Mouse (Mus musculus) embryonic facial prominence, embryonic 10.5 days (tissue): ENCODE results near the gene Pck1. TPM values are rescaled to one million over a fixed set of nuclear protein-coding genes. Genes with fewer than 3 reads are reported as not detected.
"Not testable (repeated sequence)": the region's sequence is repeated elsewhere in the genome, so short reads cannot be mapped to it uniquely, and the experiment has no call there.

Experiments used
- DNase-seq: peaks from one replicate; pipeline ENCODE4 v3.0.0-alpha.2; 2017; ENCODE audit warnings: low spot score
- H3K27ac ChIP-seq: fragments of 300-500 bp; sonication (generic); replicated peaks from 2 replicates; pipeline ENCODE4 v1.5.1; 2016; ENCODE audit warnings: mild to moderate bottlenecking
- H3K27me3 ChIP-seq: fragments of 300-500 bp; sonication (generic); replicated peaks from 2 replicates; pipeline ENCODE4 v1.6.1; 2016; ENCODE audit warnings: low read depth, mild to moderate bottlenecking; ENCODE audit not compliant: poor library complexity, severe bottlenecking
- H3K36me3 ChIP-seq: fragments of 300-500 bp; sonication (generic); replicated peaks from 2 replicates; pipeline ENCODE4 v1.6.1; 2016; ENCODE audit warnings: mild to moderate bottlenecking, moderate library complexity
- H3K4me1 ChIP-seq: fragments of 300-500 bp; sonication (generic); 2 replicates; pipeline ENCODE4 v1.6.1; 2016
- H3K4me3 ChIP-seq: fragments of 300-500 bp; sonication (generic); 2 replicates; pipeline ENCODE4 v1.5.1; 2016; ENCODE audit warnings: mild to moderate bottlenecking, moderate library complexity
- H3K9me3 ChIP-seq: fragments of 300-500 bp; sonication (generic); 2 replicates; pipeline ENCODE4 v1.6.1; 2016; ENCODE audit warnings: mild to moderate bottlenecking
- WGBS: fragments of 180-500 bp; shearing (Covaris S2); methylation state at CpG from one replicate; pipeline ENCODE4 v1.1.7; 2016; 5-methylcytosine and 5-hydroxymethylcytosine counted together
- polyA plus RNA-seq: library from polyadenylated mRNA; unstranded; fragments of >200 nt; fragmentation: Nextera tagmentation; extraction: Ambion mirVana; gene quantifications from 2 replicates; pipeline ENCODE4 v1.2.1, GENCODE M21; 2016

The Pck1 gene
- polyA plus RNA-seq: not detected in 2 replicates

DNA sequence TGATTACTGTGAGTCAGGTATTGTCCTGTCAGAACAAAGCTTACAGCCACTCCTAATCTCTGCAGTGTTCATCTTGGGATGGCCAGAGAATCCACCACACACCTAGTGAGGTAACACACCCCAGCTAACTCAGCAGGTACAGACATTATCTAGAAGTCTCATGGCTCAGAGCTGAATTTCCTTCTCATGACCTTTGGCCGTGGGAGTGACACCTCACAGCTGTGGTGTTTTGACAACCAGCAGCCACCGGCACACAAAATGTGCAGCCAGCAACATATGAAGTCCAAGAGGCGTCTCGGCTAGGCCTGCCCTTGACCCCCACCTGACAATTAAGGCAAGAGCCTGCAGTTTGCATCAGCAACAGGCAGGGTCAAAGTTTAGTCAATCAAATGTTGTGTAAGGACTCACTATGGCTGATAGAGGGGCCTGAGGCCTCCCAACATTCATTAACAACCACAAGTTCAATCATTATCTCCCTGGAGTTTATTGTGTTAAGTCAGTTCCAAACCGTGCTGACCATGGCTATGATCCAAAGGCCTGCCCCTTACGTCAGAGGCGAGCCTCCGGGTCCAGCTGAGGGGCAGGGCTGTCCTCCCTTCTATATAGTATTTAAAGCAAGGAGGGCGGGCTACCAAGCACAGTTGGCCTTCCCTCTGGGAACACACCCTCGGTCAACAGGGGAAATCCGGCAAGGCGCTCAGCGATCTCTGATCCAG lies at the start of gene Pck1:
Pck1 (plus strand) TSS at position 613 of the 716 bp plus-strand sequence.
- Histone ChIP-seq H3K27ac (no peak within 1 kb of the TSS), H3K4me3 (no peak within 1 kb of the TSS), H3K9me3 (no peaks in the 10 kb centered on the region), H3K36me3 (no peaks in the 10 kb centered on the region), H3K27me3 (no peaks in the 10 kb centered on the region), H3K4me1 (no peaks in the 10 kb centered on the region; the same call in 1 of the 2 replicates)
- 87% methylated on average over 13 of the region's 13 CpGs for WGBS
- no peak for DNase-seq

DNA sequence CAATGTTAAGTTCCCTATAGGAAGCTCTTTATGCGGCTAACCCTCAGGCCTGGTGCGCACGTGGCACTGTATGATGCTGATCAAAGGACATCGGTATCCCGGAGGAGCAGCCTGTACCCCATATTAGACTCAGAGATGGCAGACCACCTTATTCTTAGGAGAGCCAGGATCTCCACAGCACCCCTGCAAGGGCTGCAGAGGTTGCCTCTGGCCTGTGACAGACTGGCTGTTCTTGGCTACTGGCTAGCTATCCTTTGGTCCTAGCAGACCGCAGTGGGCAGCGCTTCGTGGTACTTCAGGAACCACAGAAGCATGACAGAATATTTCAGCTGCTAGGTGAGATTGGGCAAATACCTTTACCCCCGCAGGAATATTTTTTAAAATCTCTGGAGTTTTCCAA lies 46.4 kb upstream of the Pck1 start:
- 86% methylated on average over 9 of the region's 9 CpGs for WGBS
- Histone ChIP-seq H3K36me3 (no peaks in the 10 kb centered on the region), H3K27me3 (peaks cover 29% of the 10 kb centered on the region), H3K9me3 (no peaks in the 10 kb centered on the region), H3K4me3 (no peak overlapping the region), H3K4me1 (peaks cover 15% of the 10 kb centered on the region), H3K27ac (no peak overlapping the region)
- DNase-seq: no peak

DNA sequence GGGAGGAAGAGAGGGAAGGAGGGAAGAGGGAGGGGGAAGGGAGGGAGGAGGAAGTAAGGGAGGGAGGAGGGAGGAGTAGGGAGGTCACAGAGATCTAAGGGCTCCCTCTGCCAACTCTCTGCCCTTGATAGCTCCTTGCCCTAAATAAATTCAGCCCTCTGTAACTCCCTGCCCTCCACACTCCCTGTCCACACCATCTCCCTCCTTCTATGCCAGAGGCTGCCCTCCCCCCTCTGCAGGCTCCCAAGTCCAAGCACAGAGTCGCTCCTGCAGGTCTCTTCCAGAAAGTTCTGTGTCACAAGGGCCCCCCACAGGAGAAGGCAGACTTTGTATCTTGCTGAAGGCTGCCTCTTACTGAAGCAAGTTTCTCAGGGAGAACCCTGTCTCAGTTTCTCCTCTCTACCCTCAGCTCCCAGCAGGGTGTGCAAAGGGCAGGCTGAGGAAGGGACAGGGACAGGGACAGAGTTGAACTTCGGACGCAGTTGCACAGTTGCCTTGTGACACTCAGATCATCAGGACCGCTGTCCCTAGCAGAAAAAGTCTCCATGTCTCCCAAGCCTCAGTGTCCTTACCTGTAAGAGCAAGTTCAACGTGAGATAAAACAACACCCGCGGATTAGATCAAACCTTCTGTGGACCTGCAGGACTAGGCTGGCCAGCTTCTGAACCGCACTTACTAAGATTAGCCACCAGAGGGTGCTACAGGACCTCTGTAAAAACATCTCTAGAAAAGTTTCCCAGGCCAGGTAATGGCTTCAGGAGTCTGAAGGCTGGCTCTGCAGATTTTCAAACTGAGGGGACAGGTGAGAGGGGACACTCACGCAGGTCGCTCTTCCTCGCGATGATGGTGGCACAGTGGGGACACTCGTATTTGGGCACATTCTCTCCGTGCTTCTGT lies 45.7 kb upstream of the Pck1 start:
- no peaks in the 10 kb centered on the region for H3K9me3 ChIP-seq
- WGBS: 16% methylated on average over 14 of the region's 14 CpGs
- peaks cover 12% of the 10 kb centered on the region for H3K4me1 ChIP-seq
- peak; percentile 67 for DNase-seq
- H3K36me3 ChIP-seq: no peaks in the 10 kb centered on the region
- H3K27me3 ChIP-seq: peaks cover 21% of the 10 kb centered on the region
- no peak overlapping the region for H3K27ac ChIP-seq
- no peak overlapping the region for H3K4me3 ChIP-seq

DNA sequence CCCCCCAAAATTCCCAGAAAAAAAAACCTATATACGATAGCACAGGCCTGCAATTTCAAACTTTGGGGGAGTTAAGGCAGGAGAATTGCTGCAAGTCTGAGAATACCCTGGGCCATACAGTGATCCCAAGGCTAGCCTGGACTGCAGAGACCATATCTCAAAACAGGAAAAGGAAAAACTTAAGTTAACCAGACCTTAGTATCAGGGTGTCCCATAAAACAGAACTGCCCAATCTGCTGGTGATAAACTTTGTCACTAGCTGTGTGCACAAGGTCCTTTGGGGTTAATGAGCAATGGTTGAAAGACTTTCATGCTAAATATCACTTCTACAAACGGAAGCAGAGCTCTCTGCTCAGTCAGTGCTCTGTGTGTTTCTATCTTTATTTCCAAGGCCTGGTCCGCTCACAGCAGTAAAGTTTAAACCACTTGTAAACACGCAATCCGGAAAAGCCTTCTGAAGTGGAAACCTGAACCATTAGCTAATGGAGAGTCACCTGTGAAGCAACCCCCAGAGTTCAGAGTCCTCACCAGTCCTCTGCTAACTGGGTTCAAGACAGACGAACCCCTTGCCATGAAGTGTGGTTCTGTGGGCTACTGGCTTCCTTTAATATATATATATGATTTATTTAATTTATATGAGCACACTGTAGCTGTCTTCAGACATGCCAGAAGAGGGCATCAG lies 44.2 kb upstream of the Pck1 start:
- no peaks in the 10 kb centered on the region for H3K36me3 ChIP-seq
- peaks cover 16% of the 10 kb centered on the region for H3K27me3 ChIP-seq
- no peak overlapping the region for H3K4me3 ChIP-seq
- H3K4me1 ChIP-seq: peaks cover 11% of the 10 kb centered on the region
- H3K9me3 ChIP-seq: no peaks in the 10 kb centered on the region
- no peak for DNase-seq
- WGBS: 85% methylated on average over 6 of the region's 6 CpGs
- H3K27ac ChIP-seq: no peak overlapping the region

DNA sequence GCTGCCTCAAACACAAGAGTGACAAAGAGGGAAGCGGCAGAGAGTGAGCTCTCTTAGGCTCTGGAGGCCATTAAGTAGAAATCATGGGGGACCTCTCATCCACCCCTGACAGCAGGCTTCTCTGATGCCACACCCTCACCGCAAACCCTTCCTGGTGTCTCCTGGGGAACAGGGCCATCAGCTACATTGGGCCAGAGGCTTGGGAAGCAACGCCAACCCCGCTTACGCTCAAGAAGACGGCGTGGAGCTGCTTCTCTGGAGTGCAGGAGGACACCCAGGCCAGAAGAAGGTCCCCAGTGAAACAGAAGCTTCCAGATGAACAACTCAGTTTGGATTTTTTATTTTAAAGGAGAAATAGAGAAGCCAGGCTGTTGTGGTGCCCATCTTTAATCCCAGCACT lies 43.3 kb upstream of the Pck1 start:
- 91% methylated on average over 7 of the region's 7 CpGs for WGBS
- H3K4me1 ChIP-seq: peaks cover 7% of the 10 kb centered on the region; the same call in 1 of the 2 replicates
- H3K4me3 ChIP-seq: no peak overlapping the region
- peaks cover 16% of the 10 kb centered on the region for H3K27me3 ChIP-seq
- H3K27ac ChIP-seq: no peak overlapping the region
- H3K36me3 ChIP-seq: no peaks in the 10 kb centered on the region
- H3K9me3 ChIP-seq: no peaks in the 10 kb centered on the region
- DNase-seq: no peak

DNA sequence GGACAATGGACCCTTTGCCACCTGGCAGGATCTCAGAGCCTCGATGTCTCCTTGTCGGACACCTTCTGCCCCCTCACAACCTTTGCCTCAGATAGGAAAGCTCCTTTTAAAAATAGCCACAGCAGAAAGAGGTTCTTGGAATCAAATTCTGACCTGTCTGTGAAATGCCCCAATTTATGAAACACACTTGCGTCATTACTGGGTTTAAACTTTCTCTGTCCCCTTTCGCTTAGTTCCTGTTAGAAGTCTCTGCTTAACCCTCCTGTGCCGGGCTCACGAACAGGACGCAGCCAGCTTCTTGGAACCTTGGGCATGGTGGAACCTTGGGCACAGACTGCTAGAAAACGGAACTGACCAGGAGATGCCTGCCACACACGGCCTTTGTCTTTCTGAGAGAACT lies 42.3 kb upstream of the Pck1 start:
- DNase-seq: no peak
- no peak overlapping the region for H3K27ac ChIP-seq
- no peaks in the 10 kb centered on the region for H3K9me3 ChIP-seq
- no peak overlapping the region for H3K4me3 ChIP-seq
- H3K27me3 ChIP-seq: peaks cover 16% of the 10 kb centered on the region
- 89% methylated on average over 9 of the region's 9 CpGs for WGBS
- peaks cover 7% of the 10 kb centered on the region; the same call in 1 of the 2 replicates for H3K4me1 ChIP-seq
- H3K36me3 ChIP-seq: no peaks in the 10 kb centered on the region

DNA sequence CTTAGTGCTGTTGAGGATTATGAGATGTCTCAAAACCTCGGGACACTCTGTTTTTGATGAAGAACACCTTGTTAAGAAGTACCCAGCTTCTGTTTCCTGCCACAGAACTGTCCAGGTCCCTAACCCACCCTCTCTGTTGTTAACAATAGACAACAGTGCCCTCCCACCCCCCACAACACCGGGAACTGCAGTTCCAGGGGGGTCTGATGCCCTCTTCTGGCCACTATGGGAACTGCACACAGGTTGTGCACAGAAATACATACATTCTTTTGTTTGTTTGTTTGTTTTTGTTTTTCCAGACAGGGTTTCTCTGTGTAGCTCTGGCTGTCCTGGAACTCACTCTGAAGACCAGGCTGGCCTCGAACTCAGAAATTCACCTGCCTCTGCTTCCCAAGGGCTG lies 39.1 kb upstream of the Pck1 start:
- H3K9me3 ChIP-seq, H3K4me3 ChIP-seq, H3K27ac ChIP-seq, H3K4me1 ChIP-seq, H3K27me3 ChIP-seq, H3K36me3 ChIP-seq, DNase-seq: not testable (repeated sequence)
- 61% methylated on average over 3 of the region's 3 CpGs for WGBS

DNA sequence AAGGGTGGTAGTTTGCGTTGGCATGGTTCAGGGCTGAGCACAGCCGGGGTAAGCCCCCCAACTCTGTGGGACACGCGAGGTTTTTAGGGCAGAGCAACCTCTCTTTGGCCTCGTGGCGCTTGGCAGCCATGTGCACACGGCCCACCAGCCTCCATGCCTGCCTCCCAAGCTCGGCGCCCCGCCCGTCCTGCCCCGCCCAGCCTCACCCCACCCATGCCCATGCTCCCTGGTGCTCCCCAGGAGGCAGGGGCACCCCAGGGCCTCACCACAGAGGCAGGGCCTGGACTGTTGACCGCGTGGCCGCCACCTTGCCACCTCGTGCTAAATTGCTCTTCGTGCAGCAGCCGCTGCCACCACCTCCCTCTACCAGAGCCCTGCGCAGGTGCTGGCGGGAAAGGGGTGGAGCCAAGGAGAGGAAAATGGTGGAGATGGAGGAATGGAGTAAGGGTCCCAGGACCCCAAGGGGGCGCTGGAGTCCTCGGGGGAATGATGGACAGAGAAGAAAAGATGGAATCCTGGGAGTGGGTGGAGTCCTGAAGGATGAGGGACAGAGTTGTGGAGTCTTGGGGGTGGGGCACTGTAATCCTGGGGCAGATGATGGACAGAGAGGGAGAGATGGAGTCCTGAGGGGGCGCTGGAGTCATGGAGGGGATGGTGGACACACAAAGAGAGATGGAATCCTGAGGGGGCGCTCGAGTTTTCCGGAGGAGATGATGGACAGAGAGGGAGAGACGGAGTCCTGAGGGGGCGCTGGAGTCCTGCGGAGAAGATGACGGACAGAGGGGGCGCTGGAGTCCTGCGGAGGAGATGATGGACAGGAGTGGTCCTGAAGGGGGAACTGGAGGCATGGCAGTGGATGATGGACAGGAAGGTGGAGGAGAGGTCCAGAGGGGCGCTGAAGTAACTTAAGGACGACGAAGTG lies 33.6 kb upstream of the Pck1 start, which contains the start of gene Ctcfl:
Ctcfl (minus strand) TSS at position 503 of the 922 bp plus-strand sequence.
- Histone ChIP-seq H3K27me3 (no peaks in the 10 kb centered on the region), H3K36me3 (no peaks in the 10 kb centered on the region), H3K9me3 (no peaks in the 10 kb centered on the region), H3K4me3 (no peak within 1 kb of the TSS), H3K4me1 (peaks cover 4% of the 10 kb centered on the region; the same call in 1 of the 2 replicates), H3K27ac (no peak within 1 kb of the TSS)
- WGBS: 86% methylated on average over 35 of the region's 35 CpGs
- no peak for DNase-seq

DNA sequence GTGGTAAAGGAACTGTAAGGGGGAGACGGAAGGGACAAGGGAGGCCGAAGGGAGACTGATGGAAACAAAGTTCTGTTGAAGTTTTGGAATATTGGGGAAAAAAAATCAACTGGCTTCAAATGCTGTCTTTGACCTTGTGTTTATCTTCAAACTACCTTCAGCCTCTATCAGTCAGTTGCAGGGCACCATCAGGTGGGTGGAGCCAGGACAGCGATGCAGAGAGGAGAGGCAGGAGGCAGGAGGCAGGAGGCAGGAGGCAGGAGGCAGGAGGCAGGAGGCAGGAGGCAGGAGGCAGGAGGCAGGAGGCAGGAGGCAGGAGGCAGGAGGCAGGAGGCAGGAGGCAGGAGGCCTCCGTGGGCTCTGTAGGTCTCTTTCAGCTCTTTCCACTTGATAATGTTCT lies 32.7 kb upstream of the Pck1 start:
- not testable (repeated sequence) for H3K27me3 ChIP-seq, H3K27ac ChIP-seq, DNase-seq, H3K9me3 ChIP-seq, H3K4me1 ChIP-seq, H3K4me3 ChIP-seq, H3K36me3 ChIP-seq
- 73% methylated on average over 4 of the region's 4 CpGs for WGBS

DNA sequence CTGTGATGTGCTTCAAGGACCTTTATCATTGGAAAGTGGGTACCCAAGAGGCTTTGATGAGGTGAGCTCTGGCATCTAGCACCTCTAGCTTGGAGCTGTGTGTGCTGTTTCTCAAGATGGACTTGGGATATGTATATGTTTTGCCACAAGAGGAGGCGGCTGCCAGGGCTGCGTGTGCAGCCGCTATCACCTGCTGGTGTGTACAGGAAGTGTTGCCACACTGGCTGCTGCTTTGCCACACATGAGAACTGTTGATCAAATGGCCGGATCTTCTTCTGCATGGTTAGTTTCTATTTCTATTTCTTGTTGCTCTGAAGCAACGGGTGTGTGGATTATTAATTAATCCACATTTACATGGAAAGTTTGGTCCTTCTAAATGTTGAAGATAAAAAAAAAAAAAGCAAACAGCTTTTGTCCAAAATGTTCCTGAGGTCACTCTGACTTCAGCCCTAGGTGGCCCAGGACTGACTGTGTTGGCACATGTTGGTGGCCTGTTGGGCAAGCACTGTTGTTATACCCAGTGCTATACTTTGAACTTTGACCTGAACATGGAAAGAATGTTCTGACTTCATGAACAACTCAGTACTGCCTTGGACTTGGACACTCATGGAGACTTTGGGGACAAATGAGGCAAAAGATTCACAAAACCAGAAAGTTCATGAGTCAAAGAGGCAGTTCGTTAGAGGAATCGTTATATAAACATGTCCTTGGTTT lies 28.7 kb upstream of the Pck1 start:
- DNase-seq: no peak
- H3K4me3 ChIP-seq: no peak overlapping the region
- no peaks in the 10 kb centered on the region for H3K27me3 ChIP-seq
- no peaks in the 10 kb centered on the region for H3K36me3 ChIP-seq
- no peaks in the 10 kb centered on the region for H3K4me1 ChIP-seq
- H3K27ac ChIP-seq: no peak overlapping the region
- H3K9me3 ChIP-seq: 0 out of 2 replicates have a peak, but pooled peaks cover 5% of the 10 kb centered on the region
- WGBS: 89% methylated on average over 7 of the region's 7 CpGs

DNA sequence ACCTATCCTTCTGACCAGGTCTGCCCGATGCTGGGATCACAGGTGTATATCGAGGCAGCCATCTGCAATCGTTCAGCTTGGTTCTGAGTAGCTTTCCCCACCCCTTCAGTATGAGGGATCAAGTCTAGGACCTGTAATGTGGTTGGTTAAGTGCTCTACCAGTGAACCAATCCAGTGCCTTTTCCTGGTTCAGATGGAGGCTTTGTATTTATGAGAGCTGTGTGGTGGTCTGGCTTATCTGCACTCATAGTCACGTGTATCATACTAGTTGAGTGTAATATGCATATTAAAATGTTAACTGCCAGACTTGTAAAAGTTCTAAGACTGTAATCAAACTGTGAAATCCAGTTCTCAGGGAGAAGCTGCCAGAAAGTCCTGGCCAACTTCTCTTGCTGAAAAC lies 26.5 kb upstream of the Pck1 start:
- Histone ChIP-seq H3K27me3 (no peaks in the 10 kb centered on the region), H3K27ac (no peak overlapping the region), H3K4me1 (no peaks in the 10 kb centered on the region), H3K4me3 (no peak overlapping the region), H3K36me3 (no peaks in the 10 kb centered on the region), H3K9me3 (0 out of 2 replicates have a peak, but pooled peaks cover 5% of the 10 kb centered on the region)
- no peak for DNase-seq
- WGBS: 89% methylated on average over 4 of the region's 4 CpGs
